Mouse (Mus musculus): ENCODE results near the gene Pde8a. TPM values are rescaled to one million over a fixed set of nuclear protein-coding genes. Genes with fewer than 3 reads are reported as not detected.
"Not testable (repeated sequence)": the region's sequence is repeated elsewhere in the genome, so short reads cannot be mapped to it uniquely, and the experiment has no call there.

Pde8a gene
- polyA plus RNA-seq, 1 experiment from 2014 or later = 1.2 TPM

GRCm38 (mm10) chr7:81202389-81202788 lies 11.0 kb upstream of the Pde8a start:
- no peaks in the 10 kb centered on the region for H3K27me3 ChIP-seq (ENCODE audit: control insufficient read depth, insufficient read depth, low read depth, low read length)
- peaks cover 6% of the 10 kb centered on the region for H3K4me1 ChIP-seq (ENCODE audit: control insufficient read depth, low read depth, low read length)
- no peak overlapping the region for H3K4me3 ChIP-seq (ENCODE audit: low read depth, low read length)
- H3K4me2 ChIP-seq (ENCODE audit: low read depth, low read length) = no peak overlapping the region
- no peak for ATAC-seq (ENCODE audit: low read depth)
- no peaks in the 10 kb centered on the region for H3K9me3 ChIP-seq (replicated peaks; ENCODE audit: control insufficient read depth, low read length)
- H3K27ac ChIP-seq (ENCODE audit: low read length) = no peak overlapping the region
- no peak overlapping the region for H3K9ac ChIP-seq (ENCODE audit: low read depth, low read length)
- no peaks in the 10 kb centered on the region for H3K36me3 ChIP-seq (ENCODE audit: control insufficient read depth, insufficient read depth)
- 53% methylated on average over 5 of the region's 5 CpGs for WGBS (ENCODE audit: insufficient replicate concordance)

GRCm38 (mm10) chr7:81203576-81203975 lies 9.8 kb upstream of the Pde8a start:
- H3K4me1 ChIP-seq (ENCODE audit: control insufficient read depth, low read depth, low read length); H3K9ac ChIP-seq (ENCODE audit: low read depth, low read length); H3K9me3 ChIP-seq (replicated peaks; ENCODE audit: control insufficient read depth, low read length); H3K4me2 ChIP-seq (ENCODE audit: low read depth, low read length); H3K27me3 ChIP-seq (ENCODE audit: control insufficient read depth, insufficient read depth, low read depth, low read length); H3K36me3 ChIP-seq (ENCODE audit: control insufficient read depth, insufficient read depth); H3K4me3 ChIP-seq (ENCODE audit: low read depth, low read length); H3K27ac ChIP-seq (ENCODE audit: low read length); ATAC-seq (ENCODE audit: low read depth): not testable (repeated sequence)
- 66% methylated on average over 10 of the region's 10 CpGs for WGBS (ENCODE audit: insufficient replicate concordance)

GRCm38 (mm10) chr7:81208944-81209343 lies 4.5 kb upstream of the Pde8a start:
- Histone ChIP-seq H3K4me2 (ENCODE audit: low read depth, low read length) (no peak overlapping the region), H3K4me1 (ENCODE audit: control insufficient read depth, low read depth, low read length) (peaks cover 4% of the 10 kb centered on the region)

DNA sequence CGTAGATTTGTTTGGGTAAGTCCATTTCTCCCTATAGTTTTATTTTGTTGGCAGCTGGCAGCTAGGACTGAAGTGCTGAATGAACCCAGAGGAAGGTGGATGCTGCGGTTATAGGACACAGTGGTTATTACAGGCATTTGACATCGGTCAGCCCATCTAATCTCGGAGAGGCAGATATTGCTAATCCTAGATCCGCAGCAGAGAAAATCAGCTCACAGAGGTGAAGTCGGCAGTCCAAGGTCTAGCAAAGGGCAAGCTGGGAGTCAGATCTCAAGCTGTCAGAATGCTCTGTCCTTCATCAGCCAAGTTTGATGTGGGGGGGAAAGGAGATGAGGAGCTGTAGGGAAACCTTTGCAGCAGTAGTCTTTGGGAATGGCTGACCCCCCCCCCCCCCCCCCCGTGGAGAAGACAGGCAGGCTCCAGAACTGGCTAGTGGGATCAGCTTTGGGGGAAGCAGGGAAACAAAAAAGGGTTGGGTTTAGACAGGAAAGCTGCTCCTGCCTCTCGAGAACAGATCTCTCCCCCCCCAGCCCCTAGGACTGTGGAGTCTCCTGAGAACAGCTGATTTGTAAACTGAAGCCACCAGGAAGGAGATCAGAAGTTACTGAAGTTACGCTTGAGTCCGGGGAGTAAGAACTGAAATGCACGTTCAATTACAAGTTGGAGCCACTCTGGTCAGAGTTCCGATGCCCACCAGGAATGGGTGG lies 3.3 kb upstream of the Pde8a start:
- H3K4me2 ChIP-seq (ENCODE audit: low read depth, low read length) = no peak overlapping the region
- peaks cover 4% of the 10 kb centered on the region for H3K4me1 ChIP-seq (ENCODE audit: control insufficient read depth, low read depth, low read length)
- no peak overlapping the region for H3K9ac ChIP-seq (ENCODE audit: low read depth, low read length)
- no peaks in the 10 kb centered on the region for H3K9me3 ChIP-seq (replicated peaks; ENCODE audit: control insufficient read depth, low read length)
- H3K27me3 ChIP-seq (ENCODE audit: control insufficient read depth, insufficient read depth, low read depth, low read length) = peaks cover 44% of the 10 kb centered on the region
- H3K36me3 ChIP-seq (ENCODE audit: control insufficient read depth, insufficient read depth) = no peaks in the 10 kb centered on the region
- no peak overlapping the region for H3K27ac ChIP-seq (ENCODE audit: low read length)
- no peak for ATAC-seq (ENCODE audit: low read depth)
- 52% methylated on average over 12 of the region's 12 CpGs for WGBS (ENCODE audit: insufficient replicate concordance)
- no peak overlapping the region for H3K4me3 ChIP-seq (ENCODE audit: low read depth, low read length)

More at GRCm38 (mm10) chr7:81208944-81209343, 4.5 kb upstream of the Pde8a start:
- Histone ChIP-seq H3K27me3 (ENCODE audit: control insufficient read depth, insufficient read depth, low read depth, low read length) (peaks cover 33% of the 10 kb centered on the region), H3K9ac (ENCODE audit: low read depth, low read length) (no peak overlapping the region), H3K36me3 (ENCODE audit: control insufficient read depth, insufficient read depth) (no peaks in the 10 kb centered on the region), H3K4me3 (ENCODE audit: low read depth, low read length) (no peak overlapping the region), H3K27ac (ENCODE audit: low read length) (no peak overlapping the region), H3K9me3 (replicated peaks; ENCODE audit: control insufficient read depth, low read length) (no peaks in the 10 kb centered on the region)
- WGBS (ENCODE audit: insufficient replicate concordance) = 20% methylated on average over 6 of the region's 6 CpGs
- no peak for ATAC-seq (ENCODE audit: low read depth)

DNA sequence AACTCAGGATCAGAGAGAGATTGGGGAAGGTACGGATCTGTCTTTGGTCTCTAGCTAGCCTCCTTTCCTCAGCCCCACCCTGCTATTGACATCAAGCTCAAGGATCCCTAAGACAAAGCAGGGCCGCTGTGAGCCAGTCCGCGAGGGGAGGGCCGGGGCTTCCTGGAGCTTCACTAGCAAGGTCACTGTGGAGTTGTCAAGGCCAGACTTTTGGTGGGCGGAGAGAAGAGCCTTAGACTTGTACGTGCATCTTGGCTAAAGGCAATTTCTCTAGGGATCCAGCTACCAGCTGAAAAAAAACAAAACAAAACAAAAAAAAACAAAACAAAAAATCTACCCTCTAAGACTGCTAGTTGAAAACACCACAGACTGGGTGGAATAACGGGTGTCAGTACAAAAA lies 1.6 kb upstream of the Pde8a start:
- WGBS (ENCODE audit: insufficient replicate concordance) = 5% methylated on average over 8 of the region's 8 CpGs
- H3K27ac ChIP-seq (ENCODE audit: low read length) = no peak overlapping the region
- H3K9me3 ChIP-seq (replicated peaks; ENCODE audit: control insufficient read depth, low read length) = no peaks in the 10 kb centered on the region
- H3K27me3 ChIP-seq (ENCODE audit: control insufficient read depth, insufficient read depth, low read depth, low read length) = peaks cover 44% of the 10 kb centered on the region
- no peak overlapping the region for H3K9ac ChIP-seq (ENCODE audit: low read depth, low read length)
- no peak for ATAC-seq (ENCODE audit: low read depth)
- H3K4me3 ChIP-seq (ENCODE audit: low read depth, low read length) = no peak overlapping the region
- H3K36me3 ChIP-seq (ENCODE audit: control insufficient read depth, insufficient read depth) = no peaks in the 10 kb centered on the region
- peaks cover 4% of the 10 kb centered on the region for H3K4me1 ChIP-seq (ENCODE audit: control insufficient read depth, low read depth, low read length)
- peak overlapping the region; percentile 72; the same call in 1 of the 2 replicates for H3K4me2 ChIP-seq (ENCODE audit: low read depth, low read length)

- under 1% methylated on average over 22 of the region's 22 CpGs for WGBS (ENCODE audit: insufficient replicate concordance)
- H3K27ac ChIP-seq (ENCODE audit: low read length) = peak overlapping the region; percentile 75
- H3K27me3 ChIP-seq (ENCODE audit: control insufficient read depth, insufficient read depth, low read depth, low read length) = peaks cover 44% of the 10 kb centered on the region
- peaks cover 4% of the 10 kb centered on the region for H3K4me1 ChIP-seq (ENCODE audit: control insufficient read depth, low read depth, low read length)
- peak overlapping the region; percentile 64 for H3K4me3 ChIP-seq (ENCODE audit: low read depth, low read length)
- ATAC-seq (ENCODE audit: low read depth) = 0 out of 2 replicates have a peak, but pooled peaks have one; percentile 19
- H3K9ac ChIP-seq (ENCODE audit: low read depth, low read length) = peak overlapping the region; percentile 41
- H3K4me2 ChIP-seq (ENCODE audit: low read depth, low read length) = peak overlapping the region; percentile 72
- H3K36me3 ChIP-seq (ENCODE audit: control insufficient read depth, insufficient read depth) = no peaks in the 10 kb centered on the region
- no peaks in the 10 kb centered on the region for H3K9me3 ChIP-seq (replicated peaks; ENCODE audit: control insufficient read depth, low read length)
These were observed 1.1 kb upstream of the Pde8a start for GRCm38 (mm10) chr7:81212261-81212681.

DNA sequence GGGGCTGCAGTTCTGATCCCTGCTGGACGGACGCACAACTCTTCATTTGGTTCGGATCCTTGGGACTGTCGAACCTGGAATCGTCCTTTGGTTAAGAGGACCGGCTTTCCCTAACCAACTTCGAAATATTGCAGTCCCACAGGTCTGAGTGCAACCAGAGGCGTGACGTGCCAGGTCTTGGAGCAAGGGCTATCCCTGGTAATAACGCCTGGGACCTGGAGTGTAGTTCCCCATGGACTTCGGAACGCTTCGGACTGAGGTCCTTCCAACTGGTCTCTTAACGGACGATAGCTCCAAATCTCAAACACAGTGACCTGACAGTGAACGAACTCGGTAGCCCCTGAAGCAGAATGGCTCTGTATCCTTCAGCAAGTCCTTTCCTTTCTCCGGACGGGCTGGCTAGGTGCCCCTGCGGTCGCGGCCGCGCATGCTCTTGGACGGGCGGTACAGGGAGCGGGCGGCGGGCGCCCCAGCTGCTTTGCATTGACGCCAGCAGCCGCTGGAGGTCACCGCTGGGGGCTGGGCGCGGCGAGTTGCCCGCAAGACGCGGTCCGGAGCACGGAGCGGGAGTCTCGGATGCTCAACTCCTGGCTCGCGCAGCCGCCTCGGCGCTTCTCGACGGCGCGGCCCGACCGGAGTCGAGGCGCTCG lies 574 bp upstream of the Pde8a start:
- ATAC-seq (ENCODE audit: low read depth) = peak; percentile 88
- Histone ChIP-seq H3K4me1 (ENCODE audit: control insufficient read depth, low read depth, low read length) (peaks cover 4% of the 10 kb centered on the region), H3K9ac (ENCODE audit: low read depth, low read length) (peak overlapping the region; percentile 58), H3K9me3 (replicated peaks; ENCODE audit: control insufficient read depth, low read length) (no peaks in the 10 kb centered on the region), H3K27me3 (ENCODE audit: control insufficient read depth, insufficient read depth, low read depth, low read length) (peaks cover 44% of the 10 kb centered on the region), H3K4me3 (ENCODE audit: low read depth, low read length) (peak overlapping the region; percentile 64), H3K4me2 (ENCODE audit: low read depth, low read length) (peak overlapping the region; percentile 72), H3K36me3 (ENCODE audit: control insufficient read depth, insufficient read depth) (no peaks in the 10 kb centered on the region), H3K27ac (ENCODE audit: low read length) (peak overlapping the region; percentile 75)
- under 1% methylated on average over 57 of the region's 57 CpGs for WGBS (ENCODE audit: insufficient replicate concordance)

DNA sequence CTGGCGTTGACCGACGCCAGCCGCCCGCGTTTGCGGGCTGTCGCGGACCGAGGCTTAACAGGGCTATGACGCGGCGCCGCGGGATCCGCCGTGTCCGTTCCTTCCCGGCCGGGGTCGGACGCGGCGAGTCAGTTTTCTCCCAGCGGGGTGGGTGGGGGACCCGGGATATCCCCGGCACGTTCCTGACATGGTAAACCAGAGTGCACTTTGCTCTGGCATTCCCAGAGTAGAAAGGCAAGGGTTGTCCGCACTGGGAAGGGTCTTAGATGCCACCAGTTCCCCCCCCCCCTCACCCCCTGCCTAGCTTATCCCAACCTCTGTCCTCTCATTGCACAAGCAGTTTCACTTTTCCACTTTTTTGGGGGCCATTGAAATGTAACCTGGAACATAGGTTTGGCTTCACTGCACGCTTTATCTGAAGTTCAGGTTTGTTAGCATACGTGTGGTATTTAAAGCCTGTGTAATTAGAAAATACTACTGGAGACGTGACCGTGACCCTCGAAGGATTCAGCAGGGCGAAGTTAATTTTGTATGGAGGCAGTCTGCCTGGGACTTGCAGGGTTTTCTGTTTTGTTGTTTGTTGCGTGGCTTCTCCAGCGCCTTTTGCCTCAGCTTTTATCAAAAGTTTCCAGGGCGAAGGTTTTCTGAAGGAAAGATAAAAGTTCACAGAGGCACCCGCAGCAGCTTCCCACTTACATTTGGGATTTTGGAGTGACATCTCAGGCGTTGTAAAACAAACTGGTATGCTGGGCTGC lies 934 bp downstream of the Pde8a start:
- no peak for ATAC-seq (ENCODE audit: low read depth)
- Histone ChIP-seq H3K9me3 (replicated peaks; ENCODE audit: control insufficient read depth, low read length) (no peaks in the 10 kb centered on the region), H3K4me1 (ENCODE audit: control insufficient read depth, low read depth, low read length) (peaks cover 5% of the 10 kb centered on the region), H3K36me3 (ENCODE audit: control insufficient read depth, insufficient read depth) (no peaks in the 10 kb centered on the region), H3K27me3 (ENCODE audit: control insufficient read depth, insufficient read depth, low read depth, low read length) (peaks cover 44% of the 10 kb centered on the region), H3K4me2 (ENCODE audit: low read depth, low read length) (peak overlapping the region; percentile 72), H3K27ac (ENCODE audit: low read length) (peak overlapping the region; percentile 53), H3K4me3 (ENCODE audit: low read depth, low read length) (peak overlapping the region; percentile 64), H3K9ac (ENCODE audit: low read depth, low read length) (peak overlapping the region; percentile 58)
- whole genome bisulfite sequencing (ENCODE audit: insufficient replicate concordance) = 8% methylated on average over 39 of the region's 40 CpGs
